Mouse (Mus musculus) adrenal gland, adult 18-20 months (tissue): ENCODE data around the gene Gm49403. TPM values are rescaled to one million over a fixed set of nuclear protein-coding genes. Genes with fewer than 3 reads are reported as not detected.
A peak's percentile ranks its signal among the peaks of the same experiment; 100 is the strongest.
"Not testable (repeated sequence)": the region's sequence is repeated elsewhere in the genome, so short reads cannot be mapped to it uniquely, and the experiment has no call there.

ENCODE experiments used
- DNase-seq, 2 experiments: peaks; one replicate each; pipeline ENCODE4 v3.0.0; 2021 to 2022; ENCODE audit warnings: low spot score in 2 of 2
- long read RNA-seq, 2 experiments: library from polyadenylated mRNA; stranded (forward); transcript quantifications; one replicate each; pipeline ENCODE4 v2.0.0; 2021
- total RNA-seq, 2 experiments: library from RNA; stranded (reverse); gene quantifications; 1 replicate in 1 of 2; 2 replicates in 1 of 2; pipeline ENCODE4 v1.2.3; 2021

The Gm49403 gene
- not detected for total RNA-seq
- long read RNA-seq, experiment 1 = 0 reads
- long read RNA-seq, experiment 2 = 0 reads

DNA sequence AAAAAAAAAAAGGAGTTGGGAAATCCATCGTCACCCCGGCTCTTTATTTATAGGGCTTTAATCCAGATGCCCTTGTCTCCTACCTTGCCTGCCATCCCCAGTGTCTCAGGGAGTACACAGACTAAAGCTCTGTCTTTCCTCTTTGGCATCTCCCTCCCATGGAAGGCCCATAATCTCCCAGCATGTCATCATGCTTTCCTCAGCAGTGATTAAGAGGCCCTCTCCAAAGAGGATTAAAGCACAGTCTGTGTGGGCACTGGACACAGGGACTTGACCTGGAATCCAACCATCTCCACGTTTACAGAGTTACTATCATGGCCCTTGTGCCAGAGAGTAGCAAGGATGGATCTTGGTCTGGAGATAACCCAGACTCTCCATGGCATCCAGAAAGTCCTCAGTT lies at the start of gene Gm49403, which contains the start of gene Lbhd1:
TSS of gene Gm49403 (plus strand) at position 315 of the 400 bp plus-strand sequence.
TSS of gene Lbhd1 (plus strand) at position 117 of the 400 bp plus-strand sequence.
- DNase-seq = no peak

DNA sequence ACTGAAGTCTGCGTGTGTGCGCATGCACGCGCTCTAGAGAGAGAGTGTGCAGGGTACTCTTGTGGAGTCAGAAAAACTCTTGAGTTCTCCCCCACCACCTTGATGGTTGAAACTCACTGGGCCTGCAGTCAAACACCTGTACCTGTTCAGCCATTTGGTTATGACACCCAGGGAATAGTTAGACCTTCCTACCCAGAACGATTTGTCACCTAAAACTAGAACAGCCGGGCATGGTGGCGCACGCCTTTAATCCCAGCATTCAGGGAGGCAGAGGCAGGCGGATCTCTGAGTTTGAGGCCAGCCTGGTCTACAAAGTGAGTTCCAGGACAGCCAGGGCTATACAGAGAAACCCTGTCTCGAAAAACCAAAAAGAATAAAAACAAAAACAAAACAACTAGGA lies 47.4 kb upstream of the Gm49403 start:
- not testable (repeated sequence) for DNase-seq

DNA sequence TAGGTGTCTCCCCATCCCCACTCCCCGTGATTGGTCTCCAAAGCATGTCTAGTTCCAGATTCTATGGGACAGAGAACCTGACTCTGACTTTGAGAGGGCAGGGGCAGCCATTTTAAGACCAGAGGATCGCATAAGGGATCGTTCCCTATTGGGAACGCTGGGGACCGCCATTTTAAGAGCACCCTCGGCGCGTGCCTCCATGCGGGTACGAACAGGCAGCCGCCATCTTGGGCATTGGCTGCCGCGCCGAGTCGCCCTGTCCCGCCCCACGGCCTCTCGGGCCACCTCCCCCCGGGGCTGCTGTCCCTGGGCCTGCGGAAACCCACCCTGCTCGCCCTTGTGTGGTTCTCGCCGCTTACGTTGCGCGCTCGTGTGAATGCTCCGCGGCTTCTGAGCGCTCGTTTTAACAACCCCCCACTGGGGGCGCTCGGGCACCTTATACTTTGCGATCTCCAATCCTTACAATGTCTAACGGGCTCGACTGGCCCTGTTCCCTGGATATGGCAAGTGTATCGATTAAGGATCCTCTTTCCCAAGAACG lies 46.4 kb upstream of the Gm49403 start, which contains the start of gene Bscl2:
TSS of gene Bscl2 (plus strand) at position 217 of the 541 bp plus-strand sequence.
- DNase-seq = peak; percentile 72 to 80

DNA sequence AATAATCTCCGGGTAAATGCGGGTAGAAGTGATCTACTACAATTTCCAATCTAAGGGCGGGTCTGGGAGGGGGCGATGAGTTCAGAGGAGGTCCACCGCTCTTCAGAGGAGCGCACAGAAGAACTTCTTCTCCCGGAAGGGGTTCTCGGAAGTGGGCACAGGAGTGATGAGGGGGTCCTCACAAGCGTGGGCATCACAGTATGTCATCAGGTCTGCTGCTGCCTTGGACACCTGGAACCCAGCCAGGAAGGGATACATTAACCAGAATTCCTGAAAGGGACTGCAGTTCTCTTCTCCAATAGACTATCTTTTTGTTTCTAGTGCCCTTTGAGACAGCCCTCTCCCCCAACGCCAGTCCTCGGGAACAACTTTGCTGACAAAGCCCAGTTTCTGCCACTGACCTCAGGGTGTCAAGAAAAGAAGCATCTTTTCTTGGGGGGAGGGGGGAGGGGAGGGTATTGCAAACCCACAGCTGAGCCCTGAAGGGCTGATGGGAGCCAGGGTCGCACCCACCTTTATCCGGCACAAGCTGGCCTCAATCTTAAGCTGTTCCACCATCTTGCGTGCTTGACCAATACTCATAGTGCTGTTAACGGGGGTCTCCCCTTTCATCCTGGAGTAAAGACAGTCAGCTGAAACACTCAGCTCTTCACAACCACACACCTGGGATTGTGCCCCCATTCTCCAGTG lies 45.5 kb upstream of the Gm49403 start:
- peak in 1 of 2 experiments; percentile 47 for DNase-seq

DNA sequence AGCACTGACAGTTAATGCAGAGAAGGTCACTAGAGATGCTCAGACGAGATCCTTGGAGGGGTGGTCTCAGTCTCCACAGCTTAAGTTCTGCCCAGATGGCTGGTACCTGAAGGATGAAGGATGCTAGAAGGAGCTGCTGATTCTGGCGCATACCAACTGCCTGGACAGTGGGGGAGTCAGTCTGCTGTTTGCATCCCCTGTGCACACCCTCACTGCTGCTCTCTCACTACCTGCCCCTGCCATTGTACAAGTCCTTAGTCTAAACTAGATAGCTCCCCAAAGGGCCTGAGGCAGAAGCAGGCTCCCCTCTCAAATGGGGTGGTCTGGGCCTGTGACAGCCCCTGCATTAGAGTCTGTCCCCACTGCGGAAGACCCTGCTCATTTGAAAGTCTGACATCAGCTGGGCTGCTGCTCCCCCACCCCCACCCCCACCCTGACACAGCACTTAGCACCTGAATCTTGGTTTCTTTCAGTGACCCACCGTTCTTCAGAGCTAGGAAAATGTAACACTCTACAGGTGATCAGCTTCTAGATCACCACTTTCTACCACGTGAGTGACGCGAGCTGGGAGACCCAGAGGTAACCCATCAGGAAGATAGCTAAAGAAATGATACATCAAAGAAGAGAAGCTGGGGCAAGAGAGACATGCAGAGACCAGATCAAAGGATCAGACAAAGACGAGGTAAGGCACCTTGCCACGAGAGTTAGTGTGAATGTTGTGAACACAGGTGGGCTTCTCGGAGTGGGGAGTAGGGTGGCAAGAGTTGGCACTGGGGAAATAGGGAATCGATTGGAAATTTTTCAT lies 44.4 kb upstream of the Gm49403 start, which contains the start of gene Gng3:
TSS of gene Gng3 (minus strand) at position 92 of the 805 bp plus-strand sequence.
- no peak for DNase-seq

DNA sequence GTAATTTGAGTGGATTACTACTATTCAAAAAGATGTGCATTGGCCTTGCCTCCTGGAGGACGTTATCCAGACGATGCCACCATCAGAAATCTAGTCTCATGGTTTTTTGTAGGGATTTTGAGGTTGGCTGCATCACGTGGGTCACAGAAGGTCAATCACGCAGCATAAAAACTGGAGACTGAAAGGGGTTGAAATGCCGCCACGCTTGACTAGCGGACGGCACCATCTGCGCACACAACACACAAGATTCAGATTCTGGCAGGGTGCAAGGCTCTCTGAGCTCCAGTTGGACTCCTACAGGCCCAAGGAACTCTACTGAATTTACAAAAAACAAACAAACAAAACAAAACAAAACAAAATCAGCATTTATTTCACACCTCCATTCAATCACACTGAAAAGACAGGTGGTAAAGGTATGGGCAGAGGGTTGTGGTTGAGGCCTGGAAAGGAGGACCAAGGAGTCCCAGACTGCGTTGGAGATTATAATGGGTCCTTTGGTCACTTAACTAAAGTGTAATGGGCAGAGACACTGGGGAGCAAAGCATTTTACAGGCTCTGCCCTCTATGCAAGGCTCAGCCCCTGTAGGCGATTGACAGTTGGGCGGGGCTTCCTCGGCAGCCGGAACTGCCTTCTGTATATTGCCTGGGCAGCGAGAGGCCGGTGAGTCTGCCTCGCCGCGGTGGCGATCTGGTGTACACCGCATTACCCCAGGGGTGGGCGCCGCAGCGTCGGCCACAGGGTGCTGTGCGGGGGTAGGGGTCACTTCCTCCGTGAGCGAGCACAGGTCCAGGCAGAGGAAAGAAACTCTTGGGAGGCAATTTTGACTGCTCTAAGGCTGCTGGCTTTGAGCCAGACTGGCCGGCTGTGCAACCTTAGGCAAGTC lies 43.6 kb upstream of the Gm49403 start:
- DNase-seq = peak; percentile 74 to 76

DNA sequence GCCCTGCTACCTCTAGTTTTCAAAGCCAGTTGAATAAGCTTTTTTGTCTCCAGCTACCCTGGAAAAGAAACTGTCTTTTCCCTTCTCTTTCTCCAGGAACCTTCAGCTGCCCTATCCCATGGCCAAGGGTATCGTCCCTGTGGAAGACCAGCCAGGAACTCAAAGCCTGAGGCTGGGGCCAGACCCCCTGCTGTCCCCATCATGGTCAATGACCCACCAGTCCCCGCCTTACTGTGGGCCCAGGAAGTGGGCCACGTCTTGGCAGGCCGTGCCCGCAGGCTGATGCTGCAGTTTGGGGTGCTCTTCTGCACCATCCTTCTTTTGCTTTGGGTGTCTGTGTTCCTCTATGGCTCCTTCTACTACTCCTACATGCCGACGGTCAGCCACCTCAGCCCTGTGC lies 42.7 kb upstream of the Gm49403 start:
- DNase-seq = no peak

DNA sequence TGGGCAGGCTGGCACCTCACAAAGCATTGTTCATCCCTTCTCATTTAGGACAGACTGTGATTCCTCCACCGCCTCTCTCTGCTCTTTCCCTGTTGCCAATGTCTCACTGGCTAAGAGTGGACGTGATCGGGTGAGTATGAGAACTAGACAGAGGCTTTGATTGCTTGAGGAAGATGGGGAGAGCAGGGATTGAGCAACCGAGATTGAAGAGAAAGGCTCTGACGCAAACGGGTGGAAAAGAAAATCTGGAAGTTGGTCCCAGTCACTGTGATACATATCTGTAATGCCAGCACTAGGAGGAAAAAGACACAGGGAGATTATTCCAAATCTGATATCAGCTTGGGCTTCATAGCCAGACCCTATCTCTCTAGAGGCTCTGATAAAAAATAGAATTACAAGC lies 40.8 kb upstream of the Gm49403 start:
- no peak for DNase-seq

DNA sequence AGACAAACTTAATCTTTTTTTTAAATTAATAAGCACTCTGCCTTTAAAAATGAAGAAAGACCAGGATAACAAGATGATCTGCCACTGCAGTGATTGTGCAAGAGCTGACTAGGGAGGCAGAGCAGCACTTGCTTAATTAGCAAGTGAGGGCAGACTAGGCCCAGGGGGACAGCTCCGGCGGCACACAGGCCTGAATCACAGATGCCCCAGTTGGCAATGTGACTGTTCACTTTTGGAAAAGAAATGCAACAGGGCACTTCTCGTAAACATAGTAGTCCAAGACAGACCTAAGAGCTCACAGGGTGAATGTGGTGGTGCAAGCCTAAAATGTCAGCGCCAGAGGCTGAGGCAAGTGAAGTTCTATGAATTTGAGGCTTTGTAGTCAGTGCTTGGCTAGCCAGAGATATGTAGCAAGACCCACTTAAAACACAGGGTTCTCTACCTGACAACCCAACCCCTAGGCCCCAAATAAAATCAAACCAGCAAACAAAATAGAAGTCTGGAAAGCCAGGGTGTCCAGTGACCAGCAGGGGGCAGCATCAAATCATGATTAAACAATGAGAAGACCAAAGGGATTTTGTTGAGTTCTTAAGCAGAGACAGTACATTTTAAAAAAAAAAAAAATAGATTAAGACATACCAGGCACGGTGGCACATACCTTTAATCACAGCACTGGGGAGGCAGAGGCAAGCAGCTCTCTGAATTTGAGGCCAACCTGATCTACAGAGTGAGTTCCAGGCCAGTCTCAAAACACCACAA lies 39.2 kb upstream of the Gm49403 start:
- peak; percentile 70 to 81 for DNase-seq

DNA sequence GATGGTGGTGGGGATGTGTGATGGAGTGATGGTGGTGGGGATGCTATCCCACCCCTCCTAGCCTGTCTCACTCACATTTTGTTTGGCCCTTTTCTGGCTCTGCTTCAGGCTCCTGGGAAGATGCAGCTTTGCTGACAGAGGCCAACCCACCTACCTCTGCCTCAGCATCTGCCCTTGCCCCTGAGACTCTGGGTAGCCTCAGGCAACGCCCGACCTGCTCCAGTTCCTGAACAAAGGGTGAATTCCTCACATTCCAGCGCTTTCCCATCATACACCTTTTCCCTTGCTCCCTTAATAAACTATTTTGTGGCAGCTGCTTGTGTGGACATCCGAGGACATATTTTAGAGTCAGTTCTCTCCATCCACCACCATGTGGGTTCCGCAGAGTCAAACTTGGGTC lies 35.4 kb upstream of the Gm49403 start:
- DNase-seq = no peak

DNA sequence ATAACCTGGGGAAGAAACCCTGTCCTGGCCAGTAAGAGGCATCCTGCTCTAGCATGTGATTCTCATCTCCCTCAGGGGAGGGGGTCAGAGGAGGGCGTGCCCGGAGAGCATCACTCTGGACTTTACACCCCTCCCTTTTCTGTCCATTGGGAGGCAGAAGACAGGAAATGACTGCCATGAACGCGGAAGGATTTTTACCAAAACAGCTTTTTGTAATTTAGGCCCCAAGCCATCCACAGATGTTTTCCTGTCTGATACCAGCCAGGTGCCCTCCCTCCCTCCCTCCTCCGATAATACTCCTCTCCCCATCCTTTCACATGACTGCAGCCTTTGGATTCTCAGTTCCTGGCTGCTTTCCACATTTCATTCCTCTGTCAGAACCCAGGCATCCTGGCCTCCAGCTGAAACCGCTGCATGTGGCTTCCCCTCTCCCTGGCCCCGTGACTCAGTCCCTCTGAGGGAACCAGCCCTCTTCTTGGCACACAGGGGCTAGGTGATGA lies 33.3 kb upstream of the Gm49403 start, which contains the start of gene Lrrn4cl:
TSS of gene Lrrn4cl (plus strand) at position 367 of the 500 bp plus-strand sequence.
- peak in 1 of 2 experiments; percentile 30 for DNase-seq

DNA sequence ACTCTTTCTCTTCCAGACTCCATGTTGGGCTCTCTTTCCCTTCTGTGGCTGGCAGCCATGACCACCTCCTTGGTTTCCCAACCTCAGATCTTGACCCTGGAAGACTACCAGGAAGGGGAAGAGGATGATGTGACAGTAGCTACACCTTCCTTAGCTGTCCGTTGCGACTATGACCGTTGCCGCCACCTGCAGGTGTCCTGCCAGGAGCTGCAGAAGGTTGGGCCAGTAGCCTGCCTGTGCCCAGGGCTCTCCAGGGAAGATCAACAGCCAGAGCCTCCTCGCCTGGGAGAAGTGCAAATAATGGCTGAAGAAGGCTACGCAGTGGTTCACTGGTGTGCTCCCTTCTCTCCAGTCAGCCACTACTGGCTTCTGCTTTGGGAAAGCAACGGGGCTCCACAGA lies 32.1 kb upstream of the Gm49403 start:
- no peak for DNase-seq

DNA sequence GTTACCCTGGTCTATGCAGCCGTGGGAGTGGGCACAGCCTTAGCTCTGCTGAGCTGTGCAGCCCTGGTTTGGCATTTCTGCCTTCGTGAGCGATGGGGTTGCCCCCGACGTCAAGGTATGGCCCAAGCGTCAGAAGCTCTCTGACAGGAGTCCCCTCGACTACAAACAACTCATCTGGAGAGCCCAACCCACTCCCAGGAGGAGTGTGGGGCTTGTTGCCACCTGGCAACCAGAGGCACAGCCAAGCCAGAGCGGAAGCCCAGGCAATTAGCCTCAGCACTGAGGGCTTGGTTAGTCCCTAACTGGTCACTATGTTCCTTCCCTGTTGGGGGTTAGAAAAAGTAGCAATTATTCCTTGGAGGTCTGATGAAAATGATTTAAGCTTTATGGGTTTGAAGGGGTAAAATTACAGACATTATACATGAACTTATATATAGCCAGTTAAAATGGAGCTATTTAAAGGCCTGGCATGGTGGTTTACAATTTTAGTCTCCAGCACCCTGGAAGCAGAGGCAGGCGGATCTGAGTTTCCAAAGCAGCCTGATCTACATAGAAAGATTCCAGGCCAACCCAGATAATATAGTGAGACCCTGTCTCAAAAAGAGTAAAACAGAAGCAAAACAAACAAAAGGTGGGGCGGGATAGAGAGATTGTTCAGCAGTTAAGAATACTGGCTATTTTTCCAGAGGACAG lies 31.3 kb upstream of the Gm49403 start:
- no peak for DNase-seq

DNA sequence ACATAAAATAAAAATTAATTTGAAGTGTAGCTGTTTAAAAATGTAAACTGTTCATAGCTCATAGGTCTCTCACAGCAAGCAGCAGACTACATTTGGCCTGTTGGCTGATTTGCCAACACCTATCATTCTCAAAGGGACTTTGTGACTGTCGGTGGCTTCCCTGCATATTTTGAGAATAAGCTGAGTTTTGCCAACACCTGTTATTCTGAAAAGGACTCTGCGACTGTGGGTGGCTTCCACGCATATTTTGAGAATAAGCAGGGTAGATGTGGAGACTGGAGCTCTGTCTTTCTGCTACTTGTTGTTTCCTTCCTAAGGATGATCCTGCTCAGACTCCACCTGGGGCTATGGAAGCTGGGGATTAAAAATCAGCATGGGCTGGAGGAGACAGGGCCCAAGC lies 30.6 kb upstream of the Gm49403 start:
- no peak for DNase-seq

DNA sequence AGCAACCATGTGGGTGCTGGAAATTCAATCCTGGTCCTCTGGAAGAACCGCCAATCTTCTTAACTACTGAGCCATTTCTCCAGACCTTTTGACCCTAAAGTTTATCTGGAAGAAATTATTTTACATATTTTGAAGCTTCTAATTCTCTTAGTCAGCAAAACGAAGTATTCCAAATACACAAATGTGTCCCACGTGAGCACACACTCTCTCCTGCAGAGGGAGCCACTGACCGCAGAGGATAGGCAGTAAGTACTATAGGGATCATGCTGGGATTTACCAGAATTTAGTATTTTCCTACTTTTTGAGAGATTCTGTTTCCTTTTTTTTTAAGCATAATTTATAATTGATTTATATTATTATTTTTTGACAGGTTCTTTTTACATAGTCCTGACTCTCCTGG lies 26.0 kb upstream of the Gm49403 start:
- no peak for DNase-seq

DNA sequence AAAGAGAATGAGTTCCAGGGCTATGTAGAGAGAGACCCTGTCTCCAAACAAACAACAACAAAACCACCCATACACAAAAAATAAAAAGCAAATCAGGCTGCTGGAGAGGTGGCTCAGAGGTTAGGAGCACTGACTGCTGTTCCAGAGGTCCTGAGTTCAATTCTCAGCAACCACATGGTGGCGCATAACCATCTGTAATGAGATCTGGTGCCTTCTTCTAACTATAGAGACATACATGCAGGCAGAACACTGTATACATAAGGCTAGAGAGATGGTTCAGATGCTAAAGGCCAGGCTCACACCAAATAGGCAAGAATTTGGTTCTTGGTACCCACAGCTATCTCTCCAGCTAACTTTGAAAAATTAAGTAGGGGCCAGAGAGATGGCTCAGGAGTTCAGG lies 24.7 kb upstream of the Gm49403 start:
- DNase-seq = no peak

DNA sequence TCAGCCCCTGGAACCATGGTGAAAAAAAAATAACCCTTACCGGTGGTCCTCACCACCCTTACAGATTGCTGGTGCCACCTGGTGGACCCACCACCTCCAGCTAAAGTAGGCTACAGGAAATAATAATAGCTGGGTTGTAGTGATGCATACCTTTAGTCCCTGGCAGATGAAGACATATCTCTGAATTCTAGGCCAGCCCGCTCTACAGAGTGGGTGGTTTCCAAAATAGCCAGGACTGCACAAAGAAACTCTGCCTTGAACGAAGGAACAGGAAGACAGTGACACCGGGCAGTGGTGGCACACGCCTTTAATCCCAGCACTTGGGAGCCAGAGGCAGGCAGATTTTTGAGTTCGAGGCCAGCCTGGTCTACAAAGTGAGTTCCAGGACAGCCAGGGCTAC lies 19.5 kb upstream of the Gm49403 start:
- DNase-seq = no peak

DNA sequence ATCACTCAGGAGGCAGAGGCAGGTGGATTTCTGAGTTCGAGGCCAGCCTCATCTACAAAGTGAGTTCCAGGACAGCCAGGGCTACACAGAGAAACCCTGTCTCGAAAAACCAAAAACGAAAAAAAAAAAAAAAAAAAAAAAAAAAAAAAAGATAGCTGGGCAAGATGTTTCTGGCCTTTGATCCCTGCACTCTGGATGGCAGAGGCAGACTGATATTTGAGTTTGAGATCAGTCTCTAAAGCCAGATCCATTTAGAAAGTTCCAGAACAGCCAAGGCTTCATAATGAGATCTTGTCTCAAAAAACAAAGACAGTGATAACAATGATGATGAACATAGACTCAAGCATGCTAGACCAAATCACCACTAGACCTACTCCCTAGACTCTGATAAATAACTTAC lies 13.3 kb upstream of the Gm49403 start:
- DNase-seq = not testable (repeated sequence)

DNA sequence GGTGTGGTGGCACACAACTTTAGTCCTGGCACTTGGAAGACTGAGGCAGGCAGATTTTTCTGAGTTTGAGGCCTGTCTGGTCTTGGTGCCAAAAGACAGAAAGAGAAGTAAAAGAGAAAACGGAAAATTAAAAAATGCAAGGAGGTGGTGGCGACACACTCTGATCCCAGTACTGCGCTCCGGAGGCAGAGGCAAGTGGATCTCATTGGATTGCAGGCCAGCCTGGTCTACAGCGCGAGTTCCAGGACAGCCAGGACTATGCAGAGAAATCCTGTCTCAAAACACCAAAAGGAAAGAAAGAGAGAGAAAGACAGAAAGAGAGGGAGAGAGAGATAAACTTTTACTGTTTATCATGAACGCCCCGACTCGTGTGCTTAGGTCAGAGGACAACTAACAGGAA lies 12.9 kb upstream of the Gm49403 start:
- no peak for DNase-seq
